Mouse (Mus musculus): ENCODE measurements around the gene Pigw. TPM values are rescaled to one million over a fixed set of nuclear protein-coding genes. Genes with fewer than 3 reads are reported as not detected.
A peak's percentile ranks its signal among the peaks of the same experiment; 100 is the strongest.

The Pigw gene
- total RNA-seq (2012; rRNA removed), result 2.5 and 2.7 TPM in 2 replicates
- 1 to 10 TPM in 1 of 2 experiments, not detected in 1; 3.5 TPM for polyA plus RNA-seq (2012; ENCODE audit: insufficient read depth in 1 of 2, insufficient read length in 2 of 2, low read depth in 1 of 2, low replicate concordance in 2 of 2, missing spikeins in 1 of 2)

GRCm38 (mm10) chr11:84879772-84880464 lies at the start of gene Pigw, which contains the start of gene Myo19:
Gene Pigw (minus strand): TSS chr11:84880285.
Gene Myo19 (plus strand): TSS chr11:84880148.
- peak within 1 kb of the TSS; percentile 92 for H3K27ac ChIP-seq (ENCODE audit: control insufficient read depth, low read depth, low read length)
- peaks cover 2 to 5% of the 10 kb centered on the region in 2 experiments; a peak in 3 of 4 replicates for H3K36me3 ChIP-seq (ENCODE audit: control insufficient read depth in 1 of 2, insufficient read depth in 2 of 2, low read length in 2 of 2)
- H3K4me1 ChIP-seq (ENCODE audit: control insufficient read depth in 1 of 2, insufficient read depth in 2 of 2, low read length in 2 of 2), result peaks cover 0 to 16% of the 10 kb centered on the region in 2 experiments; a peak in 3 of 4 replicates
- H3K9me3 ChIP-seq (replicated peaks; ENCODE audit: insufficient read depth, low read length), result no peaks in the 10 kb centered on the region
- no peaks in the 10 kb centered on the region for H3K27me3 ChIP-seq (ENCODE audit: control insufficient read depth in 1 of 2, insufficient read depth in 2 of 2, low read length in 2 of 2)
- H3K79me2 ChIP-seq (ENCODE audit: control insufficient read depth, insufficient read depth, low read length, poor library complexity), result peaks cover 19% of the 10 kb centered on the region
- peak within 1 kb of the TSS; percentile 88 for H3K9ac ChIP-seq (ENCODE audit: control insufficient read depth, low read depth, low read length, poor library complexity, severe bottlenecking)
- DNase-seq (ENCODE audit: low read depth, low spot score), result peak; percentile 91
- peak within 1 kb of the TSS; percentile 71 to 87 for H3K4me3 ChIP-seq (ENCODE audit: control insufficient read depth in 1 of 2, insufficient read depth in 1 of 2, low read depth in 2 of 2, low read length in 2 of 2)
- TF ChIP-seq POLR2AphosphoS2 (IDR thresholded peaks at IDR 0.05; ENCODE audit: low read length) (peak; percentile 72), HCFC1 (IDR thresholded peaks at IDR 0.05; ENCODE audit: low read depth, low read length) (peak; percentile 83), ELF1 (IDR thresholded peaks at IDR 0.05; ENCODE audit: low read depth, low read length) (peak; percentile 94), MAX (IDR thresholded peaks at IDR 0.05; ENCODE audit: low read length) (peak; percentile 98), NELFE (IDR thresholded peaks at IDR 0.05; ENCODE audit: low read depth, low read length) (peak; percentile 86), POLR2AphosphoS5 (IDR thresholded peaks at IDR 0.05; ENCODE audit: borderline replicate concordance, low read depth, low read length) (no peak), BHLHE40 (IDR thresholded peaks at IDR 0.05; ENCODE audit: borderline replicate concordance, low read depth, low read length) (peak; percentile 51; the same call in 1 of the 2 replicates), GABPA (IDR thresholded peaks at IDR 0.05; ENCODE audit: low read depth, low read length) (no peak), ZKSCAN1 (IDR thresholded peaks at IDR 0.05; ENCODE audit: low read depth, low read length) (no peak), TCF12 (IDR thresholded peaks at IDR 0.05; ENCODE audit: low read depth, low read length) (peak; percentile 71), NRF1 (IDR thresholded peaks at IDR 0.05; ENCODE audit: insufficient read depth, low read depth, low read length, poor library complexity, severe bottlenecking) (0 out of 2 replicates have a peak, but pooled peaks have one; percentile 28), GATA1 (IDR thresholded peaks at IDR 0.05; ENCODE audit: low read depth, low read length) (no peak), TAL1 (IDR thresholded peaks at IDR 0.05; ENCODE audit: low read length) (no peak), E2F4 (IDR thresholded peaks at IDR 0.05; ENCODE audit: borderline replicate concordance, low read depth, low read length) (no peak), CHD2 (IDR thresholded peaks at IDR 0.05; ENCODE audit: low read length) (no peak), ZC3H11A (IDR thresholded peaks at IDR 0.05; ENCODE audit: low read depth, low read length) (peak; percentile 45; the same call in 1 of the 2 replicates), MAFK (IDR thresholded peaks at IDR 0.05; ENCODE audit: borderline replicate concordance, low read depth, low read length) (no peak), KAT2A (conservative IDR thresholded peaks at IDR 0.05; ENCODE audit: low read depth, low read length) (no peak; the same call in 1 of the 2 replicates), SIN3A (IDR thresholded peaks at IDR 0.05; ENCODE audit: low read length) (peak; percentile 87), SMC3 (IDR thresholded peaks at IDR 0.05; ENCODE audit: low read depth, low read length) (no peak), USF2 (IDR thresholded peaks at IDR 0.05; ENCODE audit: borderline replicate concordance in 1 of 2, insufficient read depth in 1 of 2, low read depth in 1 of 2, low read length in 2 of 2) (no peak), CTCF (IDR thresholded peaks at IDR 0.05 in 2 of 3, conservative IDR thresholded peaks at IDR 0.05 in 1 of 3; ENCODE audit: control insufficient read depth in 1 of 3, insufficient read depth in 1 of 3, low read depth in 2 of 3, low read length in 3 of 3, poor library complexity in 1 of 3, severe bottlenecking in 1 of 3) (peak in 1 of 3 experiments; percentile 38; a peak in 2 of 6 replicates), POLR2A (IDR thresholded peaks at IDR 0.05; ENCODE audit: control insufficient read depth in 1 of 2, insufficient read depth in 1 of 2, low read depth in 1 of 2, low read length in 2 of 2, poor library complexity in 1 of 2) (peak; percentile 82 to 88), TBP (IDR thresholded peaks at IDR 0.05; ENCODE audit: low read depth, low read length) (peak; percentile 45; the same call in 1 of the 2 replicates), MXI1 (IDR thresholded peaks at IDR 0.05; ENCODE audit: low read depth, low read length) (peak; percentile 97), RAD21 (IDR thresholded peaks at IDR 0.05; ENCODE audit: low read depth, low read length) (no peak), ZMIZ1 (IDR thresholded peaks at IDR 0.05; ENCODE audit: low read depth, low read length) (peak; percentile 87), MYC (IDR thresholded peaks at IDR 0.05; ENCODE audit: low read depth, low read length) (peak; percentile 96), USF1 (IDR thresholded peaks at IDR 0.05; ENCODE audit: low read depth, low read length) (peak; percentile 79), CHD1 (IDR thresholded peaks at IDR 0.05; ENCODE audit: low read depth, low read length) (no peak), EP300 (IDR thresholded peaks at IDR 0.05; ENCODE audit: low read depth in 1 of 2, low read length in 2 of 2) (0 out of 4 replicates have a peak, but pooled peaks of 1 of the 2 experiments have one; percentile 39), ETS1 (IDR thresholded peaks at IDR 0.05; ENCODE audit: low read depth, low read length) (peak; percentile 44; the same call in 1 of the 2 replicates), MAZ (IDR thresholded peaks at IDR 0.05; ENCODE audit: low read depth, low read length) (peak; percentile 75; the same call in 1 of the 2 replicates), JUND (IDR thresholded peaks at IDR 0.05; ENCODE audit: low read depth, low read length) (no peak), UBTF (IDR thresholded peaks at IDR 0.05; ENCODE audit: borderline replicate concordance, insufficient read depth, low read depth, low read length) (peak; percentile 77; the same call in 1 of the 2 replicates)
